Mouse (Mus musculus) retina, postnatal 7 days (tissue): Measurements from ENCODE around the gene Gm5796.
"Not testable (repeated sequence)": the region's sequence is repeated elsewhere in the genome, so short reads cannot be mapped to it uniquely, and the experiment has no call there.

Experiments
- DNase-seq: peaks from one replicate; pipeline ENCODE4 v3.0.0-alpha.2; 2012; ENCODE audit warnings: low read depth, low spot score

Gm5796 gene

GRCm38 (mm10) chr14:4023641-4024040, at the start of gene Gm5796:
Gene Gm5796, plus strand, starts transcription at chr14:4023941.
- not testable (repeated sequence) for DNase-seq

- DNase-seq = not testable (repeated sequence)
Measured at GRCm38 (mm10) chr14:3998094-3998493, 25.6 kb upstream of the Gm5796 start, which contains the start of gene Gm3099. Gene Gm3099, plus strand, starts transcription at chr14:3998394.

- DNase-seq = not testable (repeated sequence)
Measured at GRCm38 (mm10) chr14:4083820-4084219, 60.1 kb downstream of the Gm5796 start, which contains the start of gene Gm3115. Gene Gm3115, plus strand, starts transcription at chr14:4084120.
